Mouse (Mus musculus): ENCODE data around the gene Sox21. TPM values are rescaled to one million over a fixed set of nuclear protein-coding genes. Genes with fewer than 3 reads are reported as not detected.

Gene Sox21
- 0.27 TPM in 1 of 2 replicates, not detected in the other for polyA plus RNA-seq (2015; fragmentation: Nextera tagmentation; extraction: Ambion mirVana)

- H3K27me3 ChIP-seq: peaks cover 86% of the 10 kb centered on the region
- no peaks in the 10 kb centered on the region for H3K36me3 ChIP-seq
- no peaks in the 10 kb centered on the region for H3K9me3 ChIP-seq (replicated peaks)
- H3K4me2 ChIP-seq: peak within 1 kb of the TSS; percentile 91
- H3K27ac ChIP-seq: no peak within 1 kb of the TSS
- peaks cover 30% of the 10 kb centered on the region for H3K4me1 ChIP-seq (replicated peaks)
- peak within 1 kb of the TSS; percentile 3; the same call in 1 of the 2 replicates for H3K9ac ChIP-seq
- WGBS: 0% methylated on average over 33 of the region's 34 CpGs
- H3K4me3 ChIP-seq: peak within 1 kb of the TSS; percentile 53
- peak; percentile 63 for ATAC-seq (replicated peaks; ENCODE audit: insufficient number of reproducible peaks, insufficient read depth, low FRiP score, low read depth)
These were observed at the start of gene Sox21 for GRCm38 (mm10) chr14:118236886-118237289. TSS of gene Sox21 (minus strand) at chr14:118237030.

GRCm38 (mm10) chr14:118286096-118286495 is 49.3 kb upstream of the Sox21 start:
- Histone ChIP-seq H3K27ac (no peak overlapping the region), H3K9ac (no peak overlapping the region), H3K27me3 (no peaks in the 10 kb centered on the region), H3K9me3 (replicated peaks) (no peaks in the 10 kb centered on the region), H3K4me1 (replicated peaks) (no peaks in the 10 kb centered on the region), H3K36me3 (no peaks in the 10 kb centered on the region), H3K4me3 (no peak overlapping the region), H3K4me2 (no peak overlapping the region)
- WGBS: 83% methylated on average over 2 of the region's 2 CpGs
- no peak for ATAC-seq (replicated peaks; ENCODE audit: insufficient number of reproducible peaks, insufficient read depth, low FRiP score, low read depth)

- ATAC-seq (replicated peaks; ENCODE audit: insufficient number of reproducible peaks, insufficient read depth, low FRiP score, low read depth): no peak
- Histone ChIP-seq H3K27ac (no peak overlapping the region), H3K36me3 (no peaks in the 10 kb centered on the region), H3K9me3 (replicated peaks) (no peaks in the 10 kb centered on the region), H3K4me1 (replicated peaks) (no peaks in the 10 kb centered on the region), H3K4me3 (no peak overlapping the region), H3K27me3 (no peaks in the 10 kb centered on the region), H3K9ac (no peak overlapping the region), H3K4me2 (no peak overlapping the region)
- WGBS: 76% methylated on average over 14 of the region's 14 CpGs
These were observed 46.1 kb upstream of the Sox21 start for GRCm38 (mm10) chr14:118282917-118283316.

- Histone ChIP-seq H3K27me3 (no peaks in the 10 kb centered on the region), H3K9ac (no peak overlapping the region), H3K36me3 (no peaks in the 10 kb centered on the region), H3K27ac (no peak overlapping the region), H3K4me2 (no peak overlapping the region), H3K4me3 (no peak overlapping the region), H3K9me3 (replicated peaks) (no peaks in the 10 kb centered on the region), H3K4me1 (replicated peaks) (no peaks in the 10 kb centered on the region)
- WGBS: 79% methylated on average over 3 of the region's 3 CpGs
- no peak for ATAC-seq (replicated peaks; ENCODE audit: insufficient number of reproducible peaks, insufficient read depth, low FRiP score, low read depth)
These were observed 45.4 kb upstream of the Sox21 start for GRCm38 (mm10) chr14:118282272-118282671.

GRCm38 (mm10) chr14:118277704-118278498 is 41.1 kb upstream of the Sox21 start:
- H3K9me3 ChIP-seq (replicated peaks): no peaks in the 10 kb centered on the region
- H3K4me2 ChIP-seq: no peak overlapping the region
- no peak overlapping the region for H3K27ac ChIP-seq
- H3K36me3 ChIP-seq: no peaks in the 10 kb centered on the region
- ATAC-seq (replicated peaks; ENCODE audit: insufficient number of reproducible peaks, insufficient read depth, low FRiP score, low read depth): no peak
- H3K4me1 ChIP-seq (replicated peaks): no peaks in the 10 kb centered on the region
- no peak overlapping the region for H3K4me3 ChIP-seq
- no peaks in the 10 kb centered on the region for H3K27me3 ChIP-seq
- WGBS: 80% methylated on average over 7 of the region's 7 CpGs
- no peak overlapping the region for H3K9ac ChIP-seq

GRCm38 (mm10) chr14:118272594-118273555 is 36.0 kb upstream of the Sox21 start:
- no peak for ATAC-seq (replicated peaks; ENCODE audit: insufficient number of reproducible peaks, insufficient read depth, low FRiP score, low read depth)
- 66% methylated on average over 6 of the region's 6 CpGs for WGBS
- no peak overlapping the region for H3K27ac ChIP-seq

GRCm38 (mm10) chr14:118268849-118269248 is 32.0 kb upstream of the Sox21 start:
- Histone ChIP-seq H3K27me3 (no peaks in the 10 kb centered on the region), H3K4me2 (no peak overlapping the region), H3K9me3 (replicated peaks) (no peaks in the 10 kb centered on the region), H3K9ac (no peak overlapping the region), H3K27ac (no peak overlapping the region), H3K36me3 (no peaks in the 10 kb centered on the region), H3K4me1 (replicated peaks) (no peaks in the 10 kb centered on the region), H3K4me3 (no peak overlapping the region)
- 88% methylated on average over 4 of the region's 4 CpGs for WGBS
- ATAC-seq (replicated peaks; ENCODE audit: insufficient number of reproducible peaks, insufficient read depth, low FRiP score, low read depth): no peak

More at GRCm38 (mm10) chr14:118272594-118273555, 36.0 kb upstream of the Sox21 start:
- Histone ChIP-seq H3K36me3 (no peaks in the 10 kb centered on the region), H3K4me3 (no peak overlapping the region), H3K9ac (no peak overlapping the region), H3K9me3 (replicated peaks) (no peaks in the 10 kb centered on the region), H3K27me3 (no peaks in the 10 kb centered on the region), H3K4me2 (no peak overlapping the region), H3K4me1 (replicated peaks) (no peaks in the 10 kb centered on the region)

- Histone ChIP-seq H3K4me3 (no peak within 1 kb of the TSS), H3K9me3 (replicated peaks) (no peaks in the 10 kb centered on the region), H3K27me3 (no peaks in the 10 kb centered on the region), H3K36me3 (no peaks in the 10 kb centered on the region), H3K4me1 (replicated peaks) (no peaks in the 10 kb centered on the region), H3K27ac (no peak within 1 kb of the TSS), H3K4me2 (no peak within 1 kb of the TSS), H3K9ac (no peak within 1 kb of the TSS)
- 80% methylated on average over 2 of the region's 2 CpGs for WGBS
- no peak for ATAC-seq (replicated peaks; ENCODE audit: insufficient number of reproducible peaks, insufficient read depth, low FRiP score, low read depth)
These were observed 29.8 kb upstream of the Sox21 start, which contains the start of gene Gm9376 for GRCm38 (mm10) chr14:118266660-118267059. TSS of gene Gm9376 (plus strand) at chr14:118266960.

GRCm38 (mm10) chr14:118253381-118253780 is 16.6 kb upstream of the Sox21 start:
- Histone ChIP-seq H3K36me3 (no peaks in the 10 kb centered on the region), H3K4me2 (no peak overlapping the region), H3K27me3 (no peaks in the 10 kb centered on the region), H3K27ac (no peak overlapping the region), H3K9ac (no peak overlapping the region), H3K4me3 (no peak overlapping the region), H3K4me1 (replicated peaks) (no peaks in the 10 kb centered on the region), H3K9me3 (replicated peaks) (no peaks in the 10 kb centered on the region)
- no peak for ATAC-seq (replicated peaks; ENCODE audit: insufficient number of reproducible peaks, insufficient read depth, low FRiP score, low read depth)
- 83% methylated on average over 6 of the region's 6 CpGs for WGBS

GRCm38 (mm10) chr14:118241416-118241815 is 4.6 kb upstream of the Sox21 start:
- 54% methylated on average over 2 of the region's 2 CpGs for WGBS
- peaks cover 9% of the 10 kb centered on the region for H3K4me1 ChIP-seq (replicated peaks)
- peaks cover 43% of the 10 kb centered on the region for H3K27me3 ChIP-seq
- ATAC-seq (replicated peaks; ENCODE audit: insufficient number of reproducible peaks, insufficient read depth, low FRiP score, low read depth): no peak
- no peak overlapping the region for H3K4me2 ChIP-seq
- H3K9me3 ChIP-seq (replicated peaks): peaks cover 12% of the 10 kb centered on the region
- no peak overlapping the region for H3K27ac ChIP-seq
- H3K4me3 ChIP-seq: no peak overlapping the region
- no peak overlapping the region for H3K9ac ChIP-seq
- no peaks in the 10 kb centered on the region for H3K36me3 ChIP-seq

GRCm38 (mm10) chr14:118239351-118239750 is 2.5 kb upstream of the Sox21 start:
- Histone ChIP-seq H3K4me1 (replicated peaks) (peaks cover 30% of the 10 kb centered on the region), H3K36me3 (no peaks in the 10 kb centered on the region), H3K4me3 (no peak overlapping the region), H3K27me3 (peaks cover 64% of the 10 kb centered on the region), H3K27ac (no peak overlapping the region), H3K4me2 (no peak overlapping the region), H3K9ac (no peak overlapping the region), H3K9me3 (replicated peaks) (peaks cover 12% of the 10 kb centered on the region)
- no peak for ATAC-seq (replicated peaks; ENCODE audit: insufficient number of reproducible peaks, insufficient read depth, low FRiP score, low read depth)
- 5% methylated on average over 7 of the region's 8 CpGs for WGBS

Data from heart, embryonic 15.5 days (tissue).